Mouse (Mus musculus): Measurements from ENCODE around the gene Rtn4r. TPM values are rescaled to one million over a fixed set of nuclear protein-coding genes. Genes with fewer than 3 reads are reported as not detected.

Rtn4r gene
- total RNA-seq, 2 experiments from 2014 or later: 1.6 TPM; not detected in 1

GRCm38 (mm10) chr16:18123471-18123870 lies 4.0 kb upstream of the Rtn4r start:
- ATAC-seq (replicated peaks; ENCODE audit: low FRiP score, poor library complexity, severe bottlenecking): no peak

GRCm38 (mm10) chr16:18124040-18124439 lies 3.4 kb upstream of the Rtn4r start:
- no peak for ATAC-seq (replicated peaks; ENCODE audit: low FRiP score, poor library complexity, severe bottlenecking)

DNA sequence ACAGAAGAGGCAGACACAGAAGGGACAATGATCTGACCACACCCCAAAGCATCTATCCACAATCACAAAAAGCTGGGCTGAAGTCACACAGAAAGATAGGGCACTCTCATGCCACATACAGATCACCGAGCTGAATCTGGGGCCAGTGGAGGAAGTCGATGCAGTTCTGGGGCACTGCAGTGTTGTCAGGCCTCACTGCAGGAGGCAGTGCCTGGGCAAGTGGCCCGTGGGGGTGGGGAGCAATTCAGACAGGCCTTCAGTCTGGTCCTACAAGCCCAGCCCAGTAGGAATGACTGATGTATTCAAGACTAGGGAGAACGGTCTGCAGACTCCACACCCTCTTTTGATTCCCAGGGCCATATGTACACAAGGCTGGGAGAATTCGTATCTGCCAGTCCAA lies 2.8 kb upstream of the Rtn4r start:
- no peak for ATAC-seq (replicated peaks; ENCODE audit: low FRiP score, poor library complexity, severe bottlenecking)

- ATAC-seq (replicated peaks; ENCODE audit: low FRiP score, poor library complexity, severe bottlenecking): no peak
These were observed 2.3 kb upstream of the Rtn4r start for GRCm38 (mm10) chr16:18125131-18125530.

- no peak for ATAC-seq (replicated peaks; ENCODE audit: low FRiP score, poor library complexity, severe bottlenecking)
These were observed 1.2 kb upstream of the Rtn4r start for GRCm38 (mm10) chr16:18126211-18126610.

DNA sequence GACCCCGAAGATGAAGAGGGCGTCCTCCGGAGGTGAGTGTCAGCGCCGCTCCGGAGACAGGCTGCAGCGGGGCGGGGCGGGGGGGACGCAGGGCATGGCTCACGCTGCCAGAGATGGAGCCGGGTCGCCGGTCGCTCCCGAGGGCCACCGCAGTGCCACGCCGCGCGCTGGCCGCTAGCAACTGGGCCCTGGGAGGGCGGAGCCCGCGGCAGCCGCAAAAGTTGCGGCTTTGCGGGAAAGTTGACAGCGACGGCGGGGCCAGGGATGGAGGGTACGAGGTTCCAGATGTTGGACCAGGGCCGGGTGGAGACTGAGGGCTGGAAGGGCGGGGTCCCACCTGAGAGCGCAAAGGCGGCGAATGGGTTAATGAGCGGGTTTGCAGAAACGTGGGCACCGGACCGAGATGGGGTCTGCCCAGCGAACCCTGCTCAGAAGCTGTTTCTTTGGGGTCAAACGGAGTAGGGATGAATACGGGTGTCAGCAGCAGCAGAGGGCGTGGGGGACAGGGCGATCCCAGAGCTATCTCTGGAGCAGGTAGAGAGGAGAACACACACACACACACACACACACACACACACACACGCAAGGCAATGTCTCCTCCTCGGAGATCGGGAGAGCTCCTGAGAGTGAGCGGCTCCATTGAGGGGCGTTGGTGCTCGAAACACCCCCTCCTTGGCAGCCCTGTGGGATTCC lies 575 bp downstream of the Rtn4r start:
- no peak for ATAC-seq (replicated peaks; ENCODE audit: low FRiP score, poor library complexity, severe bottlenecking)

DNA sequence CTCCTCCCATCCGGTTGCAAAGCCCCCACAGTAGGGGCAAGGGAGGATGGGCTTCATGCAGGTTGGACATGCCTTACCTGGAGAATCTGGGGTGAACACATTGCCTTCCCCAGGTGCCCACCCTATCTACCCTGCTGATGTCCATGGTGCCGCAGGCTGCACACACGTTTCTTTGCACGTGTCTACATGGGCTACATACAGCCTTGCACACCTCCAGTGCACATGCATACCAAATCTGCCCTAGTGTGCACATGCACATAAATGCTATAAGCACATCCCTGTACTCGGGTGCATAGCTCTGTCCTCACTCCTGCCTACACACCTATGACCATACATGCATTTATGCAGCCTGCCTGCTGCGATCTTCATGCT lies 1.1 kb downstream of the Rtn4r start:
- ATAC-seq (replicated peaks; ENCODE audit: low FRiP score, poor library complexity, severe bottlenecking): no peak

GRCm38 (mm10) chr16:18129413-18129812 lies 2.0 kb downstream of the Rtn4r start:
- ATAC-seq (replicated peaks; ENCODE audit: low FRiP score, poor library complexity, severe bottlenecking): no peak

GRCm38 (mm10) chr16:18130288-18130687 lies 2.8 kb downstream of the Rtn4r start:
- no peak for ATAC-seq (replicated peaks; ENCODE audit: low FRiP score, poor library complexity, severe bottlenecking)

- no peak for ATAC-seq (replicated peaks; ENCODE audit: low FRiP score, poor library complexity, severe bottlenecking)
These were observed 3.3 kb downstream of the Rtn4r start for GRCm38 (mm10) chr16:18130705-18131104.

GRCm38 (mm10) chr16:18131245-18131939 lies 4.0 kb downstream of the Rtn4r start:
- no peak for ATAC-seq (replicated peaks; ENCODE audit: low FRiP score, poor library complexity, severe bottlenecking)

DNA sequence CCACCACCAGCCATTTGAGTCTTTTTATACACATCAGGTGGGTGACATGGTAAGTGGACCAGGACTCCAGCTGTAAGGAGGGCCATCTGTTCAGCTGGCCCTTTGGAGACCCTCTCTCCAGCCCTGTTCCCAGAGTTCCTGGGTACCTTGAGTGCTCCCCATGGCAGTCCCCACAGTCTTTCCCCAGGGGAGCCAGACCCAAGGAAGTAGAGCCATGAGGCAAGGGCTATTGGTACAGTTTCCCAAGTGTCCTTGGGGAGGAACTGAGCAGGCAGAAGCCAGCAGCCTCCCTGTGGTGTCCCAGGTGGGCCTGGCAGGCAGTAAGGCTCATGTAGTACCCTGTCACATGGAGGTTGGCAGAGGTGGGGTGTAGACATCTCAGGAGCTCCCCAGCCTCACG lies 4.6 kb downstream of the Rtn4r start:
- ATAC-seq (replicated peaks; ENCODE audit: low FRiP score, poor library complexity, severe bottlenecking): no peak

DNA sequence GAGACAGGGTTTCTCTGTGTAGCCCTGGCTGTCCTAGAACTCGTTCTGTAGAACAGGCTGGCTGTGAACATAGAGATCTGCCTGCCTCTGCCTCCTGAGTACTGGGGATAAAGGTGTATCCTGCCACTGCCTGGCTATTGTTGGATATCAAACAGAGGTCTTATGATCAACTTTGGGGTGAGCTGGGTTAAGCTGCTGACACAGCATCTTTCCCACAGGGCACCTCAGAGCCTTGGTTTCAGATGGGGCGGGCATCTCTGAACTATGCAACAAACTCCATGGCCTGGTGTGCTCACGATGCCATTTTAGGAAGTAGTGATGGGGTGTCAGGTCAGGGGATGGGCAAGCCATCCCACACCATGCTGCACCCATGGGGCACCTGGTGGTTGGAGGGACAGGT lies 5.1 kb downstream of the Rtn4r start:
- no peak for ATAC-seq (replicated peaks; ENCODE audit: low FRiP score, poor library complexity, severe bottlenecking)

GRCm38 (mm10) chr16:18133133-18133920 lies 5.9 kb downstream of the Rtn4r start:
- no peak for ATAC-seq (replicated peaks; ENCODE audit: low FRiP score, poor library complexity, severe bottlenecking)

DNA sequence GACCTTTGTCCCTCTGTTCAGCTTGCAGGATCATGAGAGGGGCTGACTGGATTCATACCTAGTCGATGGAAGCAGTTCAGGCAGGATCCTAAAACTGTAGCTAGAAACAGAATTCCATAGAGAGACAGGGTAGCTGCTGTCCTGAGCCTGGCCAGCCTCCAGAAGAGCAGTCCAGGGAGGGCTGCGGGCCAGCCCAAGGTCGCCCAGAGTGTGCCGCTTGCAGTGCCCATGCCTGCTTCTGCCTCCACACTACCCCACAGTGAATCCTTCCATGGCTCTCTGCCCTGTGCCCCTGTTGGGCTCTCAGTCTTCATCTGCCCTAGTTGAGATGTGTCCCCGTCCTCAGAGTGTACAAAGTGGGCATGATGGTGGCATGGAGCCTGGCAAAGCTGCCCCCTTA lies 7.8 kb downstream of the Rtn4r start:
- ATAC-seq (replicated peaks; ENCODE audit: low FRiP score, poor library complexity, severe bottlenecking): no peak

- no peak for ATAC-seq (replicated peaks; ENCODE audit: low FRiP score, poor library complexity, severe bottlenecking)
These were observed 8.6 kb downstream of the Rtn4r start for GRCm38 (mm10) chr16:18136015-18136414.

- no peak for ATAC-seq (replicated peaks; ENCODE audit: low FRiP score, poor library complexity, severe bottlenecking)
These were observed 16.8 kb downstream of the Rtn4r start for GRCm38 (mm10) chr16:18144201-18144600.

- no peak for ATAC-seq (replicated peaks; ENCODE audit: low FRiP score, poor library complexity, severe bottlenecking)
These were observed 18.0 kb downstream of the Rtn4r start for GRCm38 (mm10) chr16:18145341-18145867.

DNA sequence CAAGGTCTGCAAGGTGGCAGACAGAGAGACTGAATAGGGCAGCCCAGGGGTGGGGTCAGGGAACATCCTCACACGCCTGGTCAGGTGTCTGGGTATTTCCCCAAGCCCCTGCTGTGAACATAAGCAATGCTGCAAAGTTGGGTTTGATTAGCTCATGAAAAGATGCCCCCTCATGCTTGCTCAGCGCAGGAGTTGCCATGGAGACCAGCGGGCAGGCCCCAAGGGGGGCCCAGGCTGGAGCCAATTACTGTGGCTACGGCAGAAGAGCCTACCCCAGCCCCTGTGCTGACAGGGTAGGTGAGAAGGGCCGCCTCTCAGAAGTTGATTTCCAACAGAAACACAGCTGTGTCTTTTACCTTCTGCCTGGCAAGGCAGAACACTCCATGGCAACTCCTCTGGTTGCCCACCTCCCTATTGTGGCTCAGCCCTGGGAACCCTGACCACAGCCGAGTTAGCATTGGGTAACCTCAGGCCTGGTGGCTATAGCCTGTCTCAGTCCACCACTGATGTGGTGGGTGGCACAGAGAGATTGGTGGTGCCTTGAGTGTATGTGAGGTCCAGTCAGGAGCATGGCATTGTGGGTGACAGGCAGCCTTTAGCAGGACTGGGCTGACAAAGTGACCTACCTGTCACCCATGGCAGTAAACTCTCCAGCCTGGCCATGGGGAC lies 20.9 kb downstream of the Rtn4r start:
- no peak for ATAC-seq (replicated peaks; ENCODE audit: low FRiP score, poor library complexity, severe bottlenecking)

- no peak for ATAC-seq (replicated peaks; ENCODE audit: low FRiP score, poor library complexity, severe bottlenecking)
These were observed 21.8 kb downstream of the Rtn4r start for GRCm38 (mm10) chr16:18149205-18149604.
